Mouse (Mus musculus): ENCODE results near the gene Gm11564. TPM values are rescaled to one million over a fixed set of nuclear protein-coding genes. Genes with fewer than 3 reads are reported as not detected.
"Not testable (repeated sequence)": the region's sequence is repeated elsewhere in the genome, so short reads cannot be mapped to it uniquely, and the experiment has no call there.

Gm11564 gene
- not detected for total RNA-seq (2021)
- long read RNA-seq: 0 reads

DNA sequence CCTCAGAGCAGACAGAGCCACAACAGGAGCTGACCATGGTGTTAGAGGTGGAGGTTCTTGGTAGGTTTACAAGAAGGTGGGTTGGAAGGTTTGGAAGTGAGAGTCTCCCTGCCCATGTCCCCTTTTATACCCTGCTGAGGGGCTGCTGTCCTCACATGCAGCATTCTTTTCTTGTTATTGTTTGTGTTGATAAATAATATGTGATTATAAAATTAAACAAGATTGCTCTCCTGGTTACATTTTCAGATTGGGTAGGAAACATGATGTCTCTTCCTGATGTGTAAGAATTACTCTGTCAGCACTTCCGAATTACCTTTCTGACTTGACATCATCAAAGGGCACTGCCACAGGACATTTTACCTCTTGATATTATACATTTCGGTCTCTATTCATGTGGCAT is at the start of gene Gm11564:
TSS of gene Gm11564 (minus strand) at position 101 of the 400 bp plus-strand sequence.
- not testable (repeated sequence) for DNase-seq (ENCODE audit: low spot score in 2 of 2)

GRCm38 (mm10) chr11:99864176-99864575 is 48.7 kb upstream of the Gm11564 start, which contains the start of gene Gm11559:
TSS of gene Gm11559 (plus strand) at chr11:99864476.
- DNase-seq (ENCODE audit: low spot score in 2 of 2): not testable (repeated sequence)

DNA sequence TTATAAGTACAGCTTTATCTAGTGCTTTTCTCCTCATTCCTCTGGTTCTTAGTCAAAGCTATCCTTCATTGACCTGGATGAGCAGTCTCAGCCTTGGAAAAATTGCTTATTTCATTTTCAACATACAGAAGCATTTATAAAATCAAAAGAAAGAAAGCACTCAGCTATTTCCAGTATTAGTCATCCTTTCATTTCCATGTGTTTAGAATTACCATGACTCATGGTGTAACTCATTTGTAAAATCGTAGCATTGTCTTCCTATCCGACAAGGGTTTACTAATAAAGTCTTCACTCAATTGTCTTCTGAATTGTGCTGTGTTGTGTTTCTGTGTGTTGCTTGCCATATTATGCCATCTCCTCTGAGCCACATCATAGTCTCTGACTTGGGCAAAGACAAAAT is 43.3 kb upstream of the Gm11564 start:
- DNase-seq (ENCODE audit: low spot score in 2 of 2): no peak

GRCm38 (mm10) chr11:99857617-99858016 is 42.2 kb upstream of the Gm11564 start, which contains the start of gene Gm11568:
TSS of gene Gm11568 (plus strand) at chr11:99857917.
- DNase-seq (ENCODE audit: low spot score in 2 of 2): no peak

DNA sequence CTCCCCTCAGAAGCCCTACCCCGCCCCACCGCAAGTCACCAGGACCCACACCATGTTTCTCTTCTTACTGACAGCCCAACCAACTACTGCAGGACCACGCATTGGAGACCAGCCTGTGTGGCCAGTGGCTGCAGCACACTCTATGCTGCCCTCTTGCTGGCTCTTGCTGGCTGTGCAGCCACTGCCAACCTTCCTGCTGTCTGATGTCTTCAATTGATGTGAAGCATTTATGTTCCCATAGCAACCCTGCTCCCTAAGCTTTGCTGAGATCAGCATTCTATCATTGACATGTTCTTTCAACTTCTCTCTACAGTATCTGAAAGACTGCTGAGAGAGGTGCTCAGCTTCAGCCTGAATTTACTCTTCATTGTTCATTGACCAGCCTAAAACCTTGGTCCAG is 38.7 kb upstream of the Gm11564 start:
- peak; percentile 5 to 18 for DNase-seq (ENCODE audit: low spot score in 2 of 2)

DNA sequence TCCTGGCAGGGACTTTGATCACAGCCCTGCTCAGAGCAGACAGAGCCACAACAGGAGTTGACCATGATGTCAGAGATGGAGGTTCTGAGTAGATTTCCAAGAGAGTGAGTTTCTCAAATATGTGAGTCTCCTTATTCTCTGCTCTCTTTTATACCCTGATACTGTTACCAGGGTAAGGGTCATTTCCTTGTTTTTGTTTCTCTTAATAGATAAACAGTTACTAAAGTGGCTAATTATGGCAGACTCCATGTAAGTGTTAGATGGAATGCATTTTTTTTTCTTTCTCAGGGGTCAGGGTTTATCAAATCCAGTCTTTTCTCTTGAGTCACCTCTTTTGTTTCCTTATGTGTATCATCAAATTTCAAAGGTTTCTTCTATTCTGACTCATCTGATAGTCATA is 36.0 kb upstream of the Gm11564 start, which contains the start of gene Krtap4-16:
TSS of gene Krtap4-16 (minus strand) at position 101 of the 400 bp plus-strand sequence.
- DNase-seq (ENCODE audit: low spot score in 2 of 2): no peak

- DNase-seq (ENCODE audit: low spot score in 2 of 2): no peak
Measured at GRCm38 (mm10) chr11:99846746-99847145, 31.3 kb upstream of the Gm11564 start.

- DNase-seq (ENCODE audit: low spot score in 2 of 2): no peak
Measured at GRCm38 (mm10) chr11:99842185-99842584, 26.7 kb upstream of the Gm11564 start.

DNA sequence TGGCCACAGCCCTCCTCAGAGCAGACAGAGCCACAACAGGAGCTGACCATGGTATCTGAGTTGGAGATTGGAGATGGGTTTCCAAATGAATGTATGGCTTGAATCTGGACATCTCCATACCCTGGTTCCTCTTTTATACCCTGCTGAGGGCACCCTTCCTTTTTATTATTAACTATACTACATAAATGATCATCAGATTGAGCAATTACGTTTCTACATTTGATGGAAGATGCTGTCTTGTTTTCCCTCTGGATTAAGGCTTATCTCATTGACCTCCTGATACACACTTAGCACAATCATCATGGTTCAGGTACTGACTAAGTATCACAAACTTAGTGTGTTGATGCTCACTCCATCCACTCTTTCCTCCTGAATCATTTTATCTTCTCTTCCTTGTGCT is 22.5 kb upstream of the Gm11564 start, which contains the start of gene 2300003K06Rik:
TSS of gene 2300003K06Rik (minus strand) at position 101 of the 400 bp plus-strand sequence.
- DNase-seq (ENCODE audit: low spot score in 2 of 2): no peak

DNA sequence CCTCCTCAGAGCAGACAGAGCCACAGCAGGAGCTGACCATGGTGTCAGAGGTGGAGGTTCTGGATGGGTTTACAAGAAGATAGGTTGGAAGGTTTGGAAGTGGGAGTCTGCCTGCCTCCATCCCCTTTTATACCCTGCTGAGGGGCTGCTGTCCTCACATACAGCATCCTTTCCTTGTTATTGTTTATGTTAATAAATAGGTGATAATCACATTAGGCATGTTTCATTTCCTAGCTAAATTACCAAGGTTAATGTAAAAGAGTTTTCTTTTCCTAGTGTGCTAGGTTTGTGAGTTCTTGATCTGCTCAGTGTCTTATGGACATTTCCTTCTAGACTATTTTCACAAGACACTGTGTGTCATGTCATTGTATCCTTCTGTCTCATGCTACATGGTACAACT is 5.7 kb downstream of the Gm11564 start, which contains the start of gene Krtap4-13:
TSS of gene Krtap4-13 (minus strand) at position 101 of the 400 bp plus-strand sequence.
- DNase-seq (ENCODE audit: low spot score in 2 of 2): not testable (repeated sequence)

DNA sequence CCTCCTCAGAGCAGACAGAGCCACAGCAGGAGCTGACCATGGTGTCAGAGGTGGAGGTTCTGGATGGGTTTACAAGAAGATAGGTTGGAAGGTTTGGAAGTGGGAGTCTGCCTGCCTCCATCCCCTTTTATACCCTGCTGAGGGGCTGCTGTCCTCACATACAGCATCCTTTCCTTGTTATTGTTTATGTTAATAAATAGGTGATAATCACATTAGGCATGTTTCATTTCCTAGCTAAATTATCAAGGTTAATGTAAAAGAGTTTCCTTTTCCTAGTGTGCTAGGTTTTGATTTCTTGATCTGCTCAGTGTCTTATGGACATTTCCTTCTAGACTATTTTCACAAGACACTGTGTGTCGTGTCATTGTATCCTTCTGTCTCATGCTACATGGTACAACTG is 11.1 kb downstream of the Gm11564 start, which contains the start of gene Gm11554:
TSS of gene Gm11554 (minus strand) at position 101 of the 400 bp plus-strand sequence.
- not testable (repeated sequence) for DNase-seq (ENCODE audit: low spot score in 2 of 2)

- not testable (repeated sequence) for DNase-seq (ENCODE audit: low spot score in 2 of 2)
Measured at GRCm38 (mm10) chr11:99798832-99799231, 16.6 kb downstream of the Gm11564 start, which contains the start of gene Gm11569. TSS of gene Gm11569 (minus strand) at chr11:99798932.

DNA sequence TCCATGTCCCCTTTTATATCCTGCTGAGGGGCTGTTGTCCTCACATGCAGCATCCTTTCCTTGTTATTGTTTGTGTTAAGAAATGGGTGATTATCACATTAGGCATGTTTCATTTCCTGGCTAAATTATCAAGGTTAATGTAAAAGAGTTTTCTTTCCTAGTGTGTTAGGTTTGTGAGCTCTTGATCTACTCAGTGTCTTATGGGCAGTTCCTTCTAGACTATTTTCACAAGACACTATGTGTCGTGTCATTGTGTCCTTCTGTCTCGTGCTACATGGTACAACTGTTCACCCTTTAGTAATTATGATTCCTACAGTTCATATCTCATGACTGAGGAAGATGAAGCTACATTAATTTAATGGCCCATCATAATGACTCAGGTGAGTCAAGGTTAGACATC is 22.1 kb downstream of the Gm11564 start, which contains the start of gene Gm11596:
TSS of gene Gm11596 (minus strand) at position 101 of the 400 bp plus-strand sequence.
- no peak for DNase-seq (ENCODE audit: low spot score in 2 of 2)

- DNase-seq (ENCODE audit: low spot score in 2 of 2): not testable (repeated sequence)
Measured at GRCm38 (mm10) chr11:99784900-99785299, 30.6 kb downstream of the Gm11564 start, which contains the start of gene Krtap4-9. TSS of gene Krtap4-9 (plus strand) at chr11:99785200.

DNA sequence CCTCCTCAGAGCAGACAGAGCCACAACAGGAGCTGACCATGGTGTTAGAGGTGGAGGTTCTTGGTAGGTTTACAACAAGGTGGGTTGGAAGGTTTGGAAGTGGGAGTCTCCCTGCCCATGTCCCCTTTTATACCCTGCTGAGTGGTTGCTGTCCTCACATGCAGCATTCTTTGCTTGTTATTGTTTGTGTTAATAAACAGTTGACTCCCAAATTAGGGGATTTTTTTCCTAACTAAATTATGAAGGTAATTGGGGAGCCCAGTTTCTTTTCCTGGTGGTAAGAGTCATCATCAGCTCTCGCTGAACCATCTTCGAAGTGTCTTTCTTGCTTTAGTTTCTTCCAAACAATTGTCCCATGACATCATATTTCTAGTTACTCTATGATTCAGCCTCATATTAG is 34.9 kb downstream of the Gm11564 start, which contains the start of gene Krtap4-8:
TSS of gene Krtap4-8 (minus strand) at position 101 of the 400 bp plus-strand sequence.
- no peak for DNase-seq (ENCODE audit: low spot score in 2 of 2)

GRCm38 (mm10) chr11:99778401-99778800 is 37.1 kb downstream of the Gm11564 start:
- DNase-seq (ENCODE audit: low spot score in 2 of 2): no peak

GRCm38 (mm10) chr11:99772813-99773212 is 42.7 kb downstream of the Gm11564 start, which contains the start of gene Gm11595:
TSS of gene Gm11595 (minus strand) at chr11:99772913.
- not testable (repeated sequence) for DNase-seq (ENCODE audit: low spot score in 2 of 2)

DNA sequence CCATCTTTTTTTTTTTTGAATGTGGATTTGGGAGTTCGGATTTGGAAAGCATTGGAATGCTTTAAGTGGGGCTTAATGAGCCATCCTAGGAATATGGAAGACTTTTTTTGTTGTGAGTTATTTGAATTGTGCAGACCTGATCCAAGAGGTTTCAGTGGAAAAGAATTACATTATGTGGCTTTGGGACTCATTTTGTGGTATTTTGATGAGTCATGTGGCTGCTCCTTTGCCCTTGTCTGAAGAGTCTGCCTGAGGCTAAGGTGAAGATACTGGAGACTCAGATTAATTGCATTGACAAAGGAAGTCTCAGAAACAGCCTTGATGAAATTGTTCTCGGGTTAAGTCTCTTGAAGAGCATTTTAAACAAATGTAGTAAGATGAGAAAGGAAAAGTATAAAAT is 47.1 kb downstream of the Gm11564 start:
- DNase-seq (ENCODE audit: low spot score in 2 of 2): no peak
